Mouse (Mus musculus): Measurements from ENCODE around the gene Ciao2b. TPM values are rescaled to one million over a fixed set of nuclear protein-coding genes. Genes with fewer than 3 reads are reported as not detected.

The Ciao2b gene
- total RNA-seq, 2 experiments from 2014 or later: 51.6 to 58.9 TPM

DNA sequence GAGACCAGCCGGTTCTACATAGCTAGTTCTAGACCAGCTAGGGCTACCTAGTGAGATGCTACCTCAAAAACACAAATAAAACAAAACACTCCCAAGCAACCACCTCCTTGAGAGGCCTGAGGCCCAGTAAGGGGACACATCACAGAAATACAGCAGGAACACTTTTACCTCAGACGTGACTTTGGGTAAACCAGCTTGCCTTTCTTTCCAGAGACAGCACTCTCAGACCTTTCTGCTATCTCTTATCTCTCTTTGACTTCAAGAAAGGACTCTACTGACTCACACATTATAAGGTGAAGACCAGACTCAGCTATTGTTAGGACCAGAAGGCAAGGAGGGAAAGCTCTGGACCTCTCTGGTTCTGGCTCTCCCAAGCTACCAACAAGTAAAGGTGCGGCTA lies 51.5 kb downstream of the Ciao2b start:
- DNase-seq (ENCODE audit: low spot score in 2 of 2): no peak

Other genes starting within 250 kb of the Ciao2b start
- 10 to 100 TPM in 1 of 2 experiments, 1 to 10 TPM in 1; 9.9 to 10.5 TPM for gene Cmtm4, start 246.2 kb downstream of the Ciao2b start, total RNA-seq (2021)
- gene Dync1li2, start 198.9 kb downstream of the Ciao2b start, total RNA-seq (2021): 100 to 1,000 TPM; 102 to 116 TPM
- gene Terb1, start 132.1 kb downstream of the Ciao2b start, total RNA-seq (2021): under 1 TPM; 0.22 to 0.36 TPM
- 10 to 100 TPM; 34.8 to 41.8 TPM for gene Nae1, start 107.3 kb downstream of the Ciao2b start, total RNA-seq (2021)
- gene Car7, start 107.3 kb downstream of the Ciao2b start, total RNA-seq (2021): under 1 TPM; 0.64 to 0.80 TPM
- 1 to 10 TPM; 5.9 to 6.9 TPM for gene Pdp2, start 50.5 kb downstream of the Ciao2b start, total RNA-seq (2021)
- 1 to 10 TPM; 1.9 to 2.4 TPM for gene Cdh16, start 17.6 kb downstream of the Ciao2b start, total RNA-seq (2021)
- gene Rrad, start 10.6 kb downstream of the Ciao2b start, total RNA-seq (2021): 10 to 100 TPM; 93.9 to 98.3 TPM
- not detected for gene Ces2a, start 92.0 kb upstream of the Ciao2b start, total RNA-seq (2021)
- gene Ces2b, start 189.6 kb upstream of the Ciao2b start, total RNA-seq (2021): under 1 TPM; 0.10 to 0.18 TPM
- under 1 TPM; 0.13 to 0.17 TPM for gene Ces2c, start 205.1 kb upstream of the Ciao2b start, total RNA-seq (2021)

All from gastrocnemius, postnatal 4 days (tissue).